Mouse (Mus musculus) CD4-positive, CD25-positive, alpha-beta regulatory T cell, adult 2 months (primary cell): Measurements from ENCODE around the gene Il9r.

Experiments used
- DNase-seq: peaks from one replicate; pipeline ENCODE4 v3.0.0-alpha.2; 2012; ENCODE audit warnings: low read depth, low spot score

Il9r gene

DNA sequence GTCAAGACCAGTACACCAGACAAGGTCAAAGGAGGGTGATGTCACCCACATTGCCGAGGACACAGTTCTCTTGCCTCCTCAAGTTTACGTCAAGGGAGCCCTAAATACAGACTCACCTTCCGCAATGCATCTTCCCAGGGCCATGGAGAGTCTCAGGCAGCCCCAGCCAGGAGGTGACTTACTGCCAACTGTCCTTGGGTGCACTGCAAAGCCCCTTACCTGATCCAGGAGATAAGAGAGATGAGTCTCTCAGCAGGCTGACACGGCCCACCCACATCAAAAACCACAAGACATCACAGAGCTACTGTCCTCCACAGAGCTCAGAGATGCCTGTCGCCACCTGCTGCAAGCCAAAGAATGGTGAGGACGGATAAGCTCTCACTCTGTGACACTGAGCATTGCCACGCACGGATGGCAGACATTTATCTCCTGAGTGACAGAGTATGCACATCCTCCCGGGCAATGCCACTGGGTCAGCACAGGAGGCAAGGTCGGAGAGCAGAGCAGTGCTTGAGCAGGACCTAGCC, at the start of gene Il9r:
Il9r (minus strand) TSS at position 205 of the 527 bp plus-strand sequence.
- peak; percentile 72 for DNase-seq

DNA sequence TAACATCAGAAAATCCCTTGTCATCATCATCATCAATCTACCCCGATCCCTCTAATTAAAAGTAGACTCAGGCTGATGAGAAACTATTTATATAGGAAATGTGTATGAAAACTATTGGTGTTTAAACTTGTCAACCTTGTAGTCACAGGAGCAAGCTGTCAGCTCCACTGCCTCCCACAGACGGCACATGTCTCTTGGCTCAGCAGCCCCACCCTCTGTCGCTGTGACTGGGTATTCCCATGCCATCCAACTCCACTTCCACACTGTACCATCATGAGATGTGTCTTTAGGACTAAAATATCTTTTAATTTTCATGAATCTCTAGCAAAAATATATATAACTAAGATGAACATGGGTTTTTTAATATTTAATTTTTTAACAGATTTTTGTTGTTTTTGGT, 48.3 kb upstream of the Il9r start:
- DNase-seq: no peak

DNA sequence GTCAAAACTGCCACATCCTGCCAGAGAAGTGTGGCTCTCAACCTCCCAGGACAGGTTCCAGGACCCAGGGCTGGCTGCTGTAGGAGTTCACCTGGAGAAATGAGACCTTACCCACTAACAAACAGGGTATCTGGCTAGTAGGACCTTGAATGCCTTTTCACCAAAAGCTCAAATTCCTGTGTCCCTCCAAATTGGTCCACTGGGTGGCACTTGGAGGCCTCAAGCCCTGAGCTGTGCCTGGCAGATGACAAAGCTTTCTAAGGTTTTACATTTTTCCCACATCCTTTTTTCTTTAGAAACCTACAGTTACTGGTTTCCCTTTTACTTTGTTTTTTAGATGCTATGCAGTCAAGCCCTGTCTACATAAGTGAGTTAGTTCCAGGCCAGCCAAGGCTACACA, 47.0 kb upstream of the Il9r start:
- no peak for DNase-seq

DNA sequence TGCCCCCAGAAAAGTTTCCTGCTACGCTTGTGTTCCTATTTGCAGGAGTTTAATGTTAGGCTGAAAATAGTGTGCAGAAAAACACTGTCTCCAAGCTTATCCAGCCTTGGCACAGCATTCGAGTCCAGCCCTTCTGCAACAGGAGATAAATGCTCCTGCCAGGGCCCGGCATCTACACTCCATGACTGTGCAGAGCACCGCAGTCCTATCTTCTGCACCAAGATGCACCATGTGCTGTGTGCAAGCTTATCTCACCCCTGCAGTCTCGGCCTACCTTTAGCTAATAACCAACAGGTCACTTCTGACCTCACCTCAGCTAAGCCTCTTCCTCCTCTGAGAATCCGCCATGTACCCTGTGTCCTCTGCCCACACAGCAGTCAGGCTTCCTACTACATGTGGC, 45.5 kb upstream of the Il9r start:
- DNase-seq: no peak

DNA sequence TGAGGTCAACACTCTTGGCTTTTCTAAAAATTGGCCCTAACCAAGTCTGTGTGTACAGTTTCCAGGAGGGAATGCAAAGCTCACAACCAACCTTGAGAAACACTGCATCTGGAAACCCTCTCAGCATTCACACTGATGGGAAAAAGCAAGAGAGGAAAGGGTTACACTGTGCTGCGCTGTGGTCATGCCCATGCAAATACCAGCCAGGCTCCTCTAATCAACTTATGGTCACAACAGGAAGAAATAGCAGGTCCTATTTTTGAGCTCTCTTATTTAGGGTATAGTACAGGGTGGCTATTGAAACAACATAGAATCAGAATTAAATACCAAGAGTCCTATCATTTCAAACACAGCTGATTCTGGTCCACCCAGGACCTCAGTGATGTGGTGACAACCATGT, 44.5 kb upstream of the Il9r start:
- DNase-seq: no peak

DNA sequence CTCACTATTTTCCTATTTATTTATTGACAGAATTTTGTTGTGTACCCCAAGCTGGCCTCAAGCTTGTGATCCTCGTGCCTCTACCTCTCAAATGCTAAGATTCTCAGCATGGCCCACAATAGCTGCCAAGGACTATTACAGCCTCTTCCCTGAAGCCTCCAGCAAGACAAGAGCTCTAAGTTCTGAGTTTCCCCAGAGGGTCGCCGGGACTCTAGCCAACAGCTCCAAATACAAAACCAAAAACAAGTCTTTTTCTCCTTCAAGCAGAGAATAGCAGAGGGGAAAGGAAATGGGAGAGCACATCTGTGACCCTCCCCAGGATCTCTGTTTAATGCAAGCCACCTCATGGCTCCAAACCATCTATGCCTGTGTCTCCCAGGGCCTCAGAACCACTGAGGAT, 44.0 kb upstream of the Il9r start:
- DNase-seq: no peak

DNA sequence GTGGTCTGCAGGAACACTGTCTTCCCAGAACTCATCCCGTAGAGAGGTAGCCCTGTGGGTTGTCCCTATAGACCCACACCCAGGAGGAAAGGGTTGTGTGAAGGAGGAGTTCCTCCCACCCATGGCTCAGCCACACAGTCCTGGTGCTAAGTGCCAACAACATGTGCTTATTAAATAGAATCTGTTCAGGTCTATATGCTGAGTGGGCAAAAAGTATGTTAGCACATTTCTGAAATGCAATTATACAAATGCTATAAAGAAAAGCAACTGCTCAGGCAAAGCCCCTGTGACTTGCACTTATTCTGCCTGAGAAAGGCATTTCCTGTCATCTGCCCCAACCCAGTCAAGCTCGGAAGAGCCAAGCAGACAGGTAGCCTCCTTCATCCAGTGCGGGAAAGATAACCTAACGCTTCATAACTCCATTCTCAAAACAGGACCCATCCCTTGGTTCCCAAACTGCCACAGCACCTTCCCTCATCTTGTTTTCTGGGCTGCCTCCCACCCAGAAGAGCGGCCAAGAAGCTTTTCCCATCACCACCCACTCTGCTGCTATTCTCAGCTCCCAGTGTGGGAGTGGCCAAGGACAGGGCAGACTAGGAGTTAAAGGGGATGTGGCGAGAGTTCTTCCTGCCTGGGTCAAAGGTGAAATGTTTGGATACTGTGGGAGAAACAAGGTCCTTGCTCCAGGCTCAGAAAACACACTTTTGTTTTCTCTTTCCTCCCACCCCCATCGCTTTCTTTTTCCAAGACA, 43.3 kb upstream of the Il9r start:
- no peak for DNase-seq

DNA sequence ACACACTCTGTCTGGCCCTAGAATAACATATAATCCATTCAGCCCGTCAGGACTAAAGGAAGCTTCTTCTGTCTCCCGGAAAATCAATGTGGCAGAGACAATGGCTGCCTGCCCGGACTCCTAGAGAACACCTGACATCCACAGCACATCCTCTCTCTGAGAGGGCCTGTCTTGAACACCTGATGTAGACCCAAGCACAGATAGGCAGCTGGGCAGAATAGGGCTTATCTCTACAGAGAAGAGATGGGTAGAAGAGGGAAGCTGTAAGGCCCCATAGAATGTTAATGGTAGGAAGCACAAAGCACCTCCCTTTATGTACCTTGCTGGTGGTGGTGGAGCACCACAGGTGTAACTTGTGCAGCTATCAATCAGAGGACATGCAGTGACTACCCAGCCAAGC, 42.1 kb upstream of the Il9r start:
- no peak for DNase-seq

DNA sequence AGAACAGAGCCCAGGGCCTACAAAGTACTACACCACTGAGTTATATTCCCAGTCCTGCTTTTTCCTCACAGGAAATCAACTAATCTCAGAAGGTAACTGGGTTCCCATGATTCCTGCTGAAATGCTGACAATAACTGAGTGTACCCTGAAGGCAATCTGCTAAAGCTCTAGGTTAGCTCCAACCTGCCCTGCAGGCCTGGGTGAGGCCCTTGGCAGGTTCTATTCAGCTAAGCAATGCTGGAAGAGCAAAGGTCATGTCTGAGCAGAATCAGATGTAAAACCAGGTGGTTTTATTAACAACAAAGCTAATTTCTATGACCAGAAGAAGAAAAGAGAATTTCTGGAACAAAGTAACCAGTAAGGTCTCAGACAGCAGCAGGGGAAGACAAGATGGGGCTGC, 41.3 kb upstream of the Il9r start:
- DNase-seq: no peak

DNA sequence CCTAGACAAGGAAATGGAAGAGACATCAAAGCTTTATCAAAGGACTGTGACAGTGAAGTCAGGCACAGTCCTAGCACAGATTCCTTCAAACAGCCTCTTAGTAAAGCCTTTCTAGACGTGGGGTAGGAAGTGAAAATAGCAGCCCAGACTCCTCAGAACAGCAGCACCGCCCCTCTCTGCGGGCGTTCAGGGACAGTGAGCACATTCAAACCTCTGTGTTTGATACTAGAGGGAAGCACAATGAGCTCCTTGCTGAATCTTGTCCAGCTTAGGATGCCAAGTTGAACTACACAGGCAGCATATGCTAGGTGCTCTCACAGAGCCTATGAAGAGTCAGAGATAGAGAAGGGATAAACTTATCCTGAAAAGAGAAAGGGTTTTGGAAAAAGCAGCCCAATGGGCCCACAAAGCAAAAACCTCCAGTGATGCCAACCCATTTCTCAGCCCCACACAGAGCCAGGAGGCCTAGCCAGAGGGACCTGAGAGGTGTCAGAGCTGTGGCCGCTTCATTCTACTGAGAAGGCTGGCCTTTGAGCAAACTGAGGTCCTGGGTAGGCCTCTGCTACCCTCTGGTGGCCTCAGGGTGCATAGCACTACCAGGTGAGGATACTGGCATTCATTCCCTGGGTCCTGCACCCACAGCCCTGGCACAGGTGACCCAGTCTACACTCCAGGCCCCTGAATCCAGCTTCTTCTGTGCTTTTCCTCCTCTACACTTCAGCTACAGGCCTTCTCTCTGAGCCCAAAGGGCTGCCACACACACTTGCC, 38.2 kb upstream of the Il9r start:
- DNase-seq: peak; percentile 85

DNA sequence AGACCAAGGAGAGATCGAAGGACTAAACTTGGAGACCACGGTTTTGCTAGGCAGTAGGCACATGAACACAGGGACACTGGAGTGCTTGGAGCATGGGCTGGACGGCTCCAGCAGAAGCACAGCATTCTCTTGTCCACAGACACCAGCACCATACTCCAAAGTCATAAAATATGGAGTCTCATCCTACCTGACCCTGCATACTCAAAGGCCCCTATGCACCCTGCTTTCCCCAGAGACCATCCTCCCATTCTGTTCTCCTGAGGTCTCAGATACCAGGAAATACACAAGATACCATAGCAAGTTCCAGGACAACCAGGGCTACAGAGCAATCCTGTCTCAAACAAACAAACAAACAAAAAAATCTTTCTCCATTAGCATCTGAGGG, 37.3 kb upstream of the Il9r start:
- no peak for DNase-seq

DNA sequence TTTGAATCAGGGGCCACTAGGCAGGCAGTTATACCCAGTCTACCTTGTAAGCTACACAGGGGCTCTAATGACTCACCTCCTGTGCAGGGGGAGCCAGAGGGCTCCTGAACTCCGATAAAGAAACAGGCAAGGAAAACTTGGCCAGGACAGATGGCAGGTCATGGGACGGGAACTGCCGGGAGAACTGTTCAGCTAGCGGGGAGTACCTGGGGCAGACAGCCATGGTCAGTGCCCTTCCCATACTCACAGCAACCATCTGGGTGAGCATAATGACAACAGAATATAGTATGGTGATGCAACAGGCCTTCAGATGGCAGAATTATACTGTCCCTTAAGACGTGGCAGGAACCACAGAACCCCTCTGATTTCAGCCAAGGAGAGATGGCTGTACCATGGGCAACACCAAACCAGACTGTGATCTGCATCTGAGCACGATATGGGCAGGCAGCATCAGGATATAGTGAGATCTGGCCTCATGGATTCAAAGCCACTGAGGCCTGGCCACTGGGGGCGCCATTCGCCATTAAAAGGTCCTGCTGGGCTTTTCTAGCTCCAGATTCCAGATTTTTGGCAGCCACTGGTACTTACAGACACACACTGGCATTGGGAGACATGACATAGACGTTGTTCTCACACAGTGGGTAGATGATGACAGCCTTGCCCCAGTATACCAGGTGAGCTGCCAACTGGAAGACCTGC, 36.8 kb upstream of the Il9r start:
- DNase-seq: peak; percentile 56

DNA sequence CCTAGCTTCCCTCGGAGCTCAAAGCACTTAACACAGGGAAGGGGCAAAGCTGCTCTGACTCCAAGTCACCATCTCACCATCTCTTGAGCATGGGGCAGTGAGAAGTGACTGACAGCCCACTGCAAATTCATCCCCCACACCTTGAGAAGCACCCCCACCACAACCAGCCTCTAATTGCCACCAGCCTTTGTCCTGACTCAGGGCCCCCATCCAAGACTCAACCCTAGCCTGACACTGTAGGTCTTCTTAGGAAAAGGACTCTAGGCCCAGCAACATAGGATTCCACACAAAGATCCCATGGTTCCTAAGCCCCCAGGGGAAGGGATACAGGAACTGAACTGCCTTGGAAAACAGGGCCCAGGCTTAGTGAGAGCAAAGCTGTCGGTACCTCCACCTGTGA, 36.1 kb upstream of the Il9r start:
- no peak for DNase-seq

DNA sequence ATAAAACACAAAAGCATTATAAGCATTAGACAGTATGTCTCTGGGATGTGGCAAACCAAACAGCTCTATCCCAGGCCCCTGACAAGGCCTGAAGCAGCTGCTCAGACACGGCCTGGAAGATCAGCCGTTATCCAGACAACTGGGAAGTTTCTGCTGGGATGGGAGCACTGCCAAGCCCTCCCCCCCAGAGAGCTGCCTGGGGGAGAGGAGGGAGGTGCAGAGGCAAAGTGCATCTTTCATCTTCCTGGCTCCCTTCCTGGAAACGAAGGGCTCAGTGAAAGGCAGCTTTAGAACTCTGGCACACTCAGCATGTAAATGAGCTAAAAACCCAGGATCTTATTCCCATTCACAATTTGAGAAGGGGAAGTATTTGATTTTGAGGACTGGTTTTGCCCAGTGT, 35.6 kb upstream of the Il9r start:
- no peak for DNase-seq

DNA sequence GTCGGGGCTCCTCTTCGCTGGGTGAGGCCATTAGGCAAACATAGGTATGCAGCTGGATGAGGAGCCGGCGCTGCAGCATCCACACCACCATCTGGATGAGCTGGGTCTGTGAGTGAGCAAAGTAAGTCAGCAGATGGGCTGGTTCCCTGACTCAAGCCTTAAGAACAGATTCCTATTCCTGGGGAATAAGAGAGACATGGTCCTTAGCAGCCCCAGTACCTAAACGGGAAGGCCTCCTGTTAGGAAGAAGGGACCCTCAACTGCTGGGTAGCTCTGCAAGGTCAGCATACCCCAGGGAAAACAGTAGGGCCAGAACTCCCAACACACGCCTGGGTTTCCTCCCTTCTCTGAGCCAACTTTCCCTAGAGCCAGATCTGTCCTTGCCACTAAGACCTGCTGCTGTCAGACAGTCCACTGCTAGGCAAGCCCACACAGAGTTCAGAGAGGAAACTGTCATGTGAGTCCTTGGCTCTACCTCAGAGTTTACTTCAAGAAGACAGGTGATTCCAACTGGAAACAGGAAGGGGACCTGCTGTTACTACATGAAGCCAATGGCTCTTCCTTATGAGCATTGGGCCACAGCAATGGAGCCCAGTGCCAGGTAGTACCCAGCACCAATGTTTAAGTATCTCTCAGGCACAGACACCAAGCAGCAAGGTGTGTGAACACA, 34.9 kb upstream of the Il9r start:
- DNase-seq: no peak

DNA sequence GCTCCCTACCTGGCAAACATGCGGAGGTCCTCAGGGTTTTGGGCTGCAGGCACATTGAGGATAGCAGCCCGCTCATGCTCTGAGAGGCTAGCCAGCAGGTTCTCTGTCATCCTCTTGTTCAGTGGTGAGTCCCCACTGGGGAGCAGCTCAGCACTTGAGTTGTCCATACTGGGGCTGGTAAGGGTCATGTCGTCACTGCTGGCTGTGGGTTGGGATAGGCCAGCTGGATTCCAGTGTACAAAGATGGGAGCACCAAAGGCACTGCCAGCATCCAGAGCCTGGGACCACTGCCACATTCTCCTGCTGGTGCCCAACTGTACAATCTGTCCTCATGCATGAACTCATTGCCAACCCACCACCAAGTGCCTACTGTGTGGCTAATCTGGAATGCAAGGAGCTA, 33.8 kb upstream of the Il9r start:
- no peak for DNase-seq

DNA sequence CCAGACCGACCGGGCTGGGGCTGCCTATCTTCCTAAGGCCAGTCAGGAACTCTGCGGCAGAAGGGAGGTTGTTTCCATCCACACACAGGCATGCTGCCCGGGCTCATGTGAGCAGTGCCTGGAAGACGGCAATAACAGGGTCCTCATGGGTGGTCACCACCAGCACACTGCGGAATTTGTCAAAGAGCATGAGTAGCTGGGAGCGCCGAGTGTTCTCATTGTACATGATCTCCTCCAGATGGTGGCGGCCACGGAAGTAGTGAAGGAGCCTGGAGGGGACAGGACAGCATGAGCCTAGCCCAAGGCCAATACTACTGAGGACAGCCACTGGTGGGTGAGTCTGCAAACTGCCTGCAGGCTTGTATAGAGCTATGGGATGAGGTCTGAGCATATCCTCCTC, 32.8 kb upstream of the Il9r start:
- DNase-seq: no peak

DNA sequence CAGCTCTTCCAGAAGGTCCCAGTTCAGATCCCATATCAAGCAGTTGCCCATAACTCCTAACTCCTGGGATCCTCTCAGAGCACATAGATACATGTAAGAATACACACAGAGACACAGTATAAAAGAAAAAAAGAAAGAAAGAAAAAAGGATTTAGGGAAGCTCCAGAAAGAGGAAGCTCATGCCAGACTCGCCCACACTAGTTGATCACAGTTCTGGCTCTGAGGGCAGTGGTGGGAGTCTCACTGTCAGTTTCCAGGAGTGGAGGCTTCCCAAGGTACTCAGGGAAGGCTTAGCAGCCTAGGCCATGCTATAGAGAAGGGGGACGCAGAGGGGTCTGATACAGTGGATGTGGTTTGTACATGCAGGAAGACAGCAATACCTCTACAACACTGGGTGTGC, 31.0 kb upstream of the Il9r start:
- no peak for DNase-seq

DNA sequence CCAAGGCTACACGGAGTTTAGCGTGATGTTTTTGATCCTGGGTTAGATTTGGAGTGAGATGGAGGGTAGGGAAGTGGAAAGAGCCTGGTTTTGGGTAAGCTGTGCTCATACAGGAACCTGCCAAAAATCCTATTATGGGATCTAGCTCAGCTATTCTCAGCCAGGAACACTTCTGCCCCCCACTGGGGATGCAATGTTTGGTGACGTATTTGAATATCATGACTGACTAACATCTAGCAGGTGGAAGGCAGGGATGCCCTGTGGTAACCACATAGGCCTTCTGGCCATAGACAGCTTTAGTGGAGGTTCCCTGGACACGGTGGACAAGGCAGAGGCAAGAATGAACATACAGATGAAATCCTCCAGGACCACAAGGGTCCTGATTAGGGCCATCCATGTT, 30.1 kb upstream of the Il9r start:
- no peak for DNase-seq

DNA sequence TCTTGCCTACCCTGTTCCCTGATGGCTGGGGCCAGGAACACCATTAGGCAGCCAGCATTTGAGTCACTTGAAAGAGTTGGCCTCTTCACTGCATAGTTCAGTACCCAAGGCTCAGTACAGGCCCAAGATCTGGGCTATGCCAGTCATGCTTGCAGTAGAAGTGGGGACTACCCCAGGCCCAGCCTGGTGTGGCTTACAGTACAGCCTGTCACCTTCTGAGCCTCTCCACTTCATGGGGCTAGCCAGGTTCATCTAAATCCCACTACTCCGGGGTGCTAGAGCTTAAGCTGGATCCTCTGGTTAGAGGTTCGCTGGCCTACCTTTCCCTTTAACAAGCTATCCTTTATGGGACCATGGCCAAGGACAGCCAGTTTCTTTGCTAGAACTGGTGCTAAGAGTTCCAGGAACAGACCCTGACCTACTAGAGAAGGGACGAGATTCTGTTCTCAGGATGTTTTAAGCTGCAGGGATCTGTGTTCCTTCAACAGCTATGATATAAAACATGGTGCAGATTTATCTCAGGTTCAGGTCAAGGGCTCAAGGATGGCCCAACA, 28.3 kb upstream of the Il9r start:
- DNase-seq: no peak

DNA sequence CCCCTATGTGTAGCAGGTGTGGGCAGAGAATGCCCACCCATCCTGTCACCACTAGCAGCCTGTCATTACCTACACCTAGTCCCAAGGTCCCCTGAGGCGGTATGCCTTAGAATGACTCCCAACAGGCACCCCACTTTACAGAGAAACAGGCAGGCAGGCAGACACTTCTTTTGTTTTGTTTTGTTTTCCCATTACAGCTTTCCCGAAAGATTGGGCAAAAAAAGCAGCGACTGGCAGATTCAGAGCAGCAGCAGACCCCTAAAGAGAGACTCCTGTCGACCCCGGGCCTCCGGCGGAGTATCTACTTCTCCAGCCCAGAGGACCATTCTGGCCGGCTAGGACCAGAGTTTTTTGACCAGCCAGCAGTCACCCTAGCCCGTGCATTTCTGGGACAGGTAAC, 27.5 kb upstream of the Il9r start:
- DNase-seq: no peak

DNA sequence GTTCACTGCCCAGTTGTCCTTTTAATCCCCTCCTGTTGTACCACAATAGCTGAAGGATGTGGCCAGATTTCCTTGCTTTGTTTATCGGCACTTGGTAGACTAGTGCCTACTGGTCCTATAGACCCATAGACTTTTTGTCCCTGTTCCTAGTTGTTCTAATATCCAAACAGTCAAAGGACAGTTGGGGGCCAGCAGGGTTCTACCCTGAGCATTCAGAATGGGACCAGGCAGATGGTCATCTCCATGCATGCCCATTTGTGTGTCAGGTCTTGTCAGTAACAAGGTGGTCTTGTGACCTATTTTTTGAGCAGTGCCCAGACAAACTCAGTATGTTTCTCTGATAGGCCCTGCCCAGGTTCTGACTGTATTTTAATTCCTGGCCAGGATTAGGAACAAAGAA, 27.0 kb upstream of the Il9r start:
- no peak for DNase-seq
